In genomic region chr1:74787846-74788245, GRCm38 (mm10) we compare ENCODE assay signal across 9 mouse cellular contexts. TPM values are rescaled to one million over a fixed set of nuclear protein-coding genes. Genes with fewer than 3 reads are reported as not detected.
DNase-seq lines count a peak whose midpoint lies in the region; ATAC-seq and TF ChIP-seq lines count a peak whose summit lies in the region.
"Had no signal": no experiment of that assay in that cellular context is flagged by ENCODE, and none has a peak within 500 bp of the region (broad histone marks: within the 10 kb centered on the region; RNA-seq: fewer than 3 reads in every experiment).

No protein-coding gene starts in this region.

- no peaks in the 10 kb centered on the region for H3K36me3 ChIP-seq in heart, adult 2 months (ENCODE audit: control insufficient read depth, insufficient read depth, low read length)
- no peaks in the 10 kb centered on the region for H3K36me3 ChIP-seq in heart, embryonic 11.5 days (ENCODE audit: control insufficient read depth, insufficient read depth, low read length)
- no peaks in the 10 kb centered on the region for H3K36me3 ChIP-seq in embryonic facial prominence, embryonic 14.5 days (ENCODE audit: control insufficient read depth, insufficient read depth, low read length)
- H3K36me3 ChIP-seq in midbrain, embryonic 11.5 days (ENCODE audit: control insufficient read depth, insufficient read depth, low read length), result no peaks in the 10 kb centered on the region
- H3K36me3 ChIP-seq in small intestine, adult 2 months (ENCODE audit: control insufficient read depth, insufficient read depth, low read length), result no peaks in the 10 kb centered on the region

- no peak overlapping the region for H3K4me3 ChIP-seq in heart, adult 2 months
- no peak overlapping the region for H3K4me3 ChIP-seq in heart, embryonic 11.5 days (ENCODE audit: low read depth, low read length)
- no peak overlapping the region for H3K4me3 ChIP-seq in embryonic facial prominence, embryonic 14.5 days (ENCODE audit: low read depth, low read length)
- no peak overlapping the region for H3K4me3 ChIP-seq in midbrain, embryonic 11.5 days (ENCODE audit: low read depth, low read length)
- no peak overlapping the region for H3K4me3 ChIP-seq in small intestine, adult 2 months (ENCODE audit: low read depth, low read length)

- TF ChIP-seq CTCF in heart, adult 2 months (IDR thresholded peaks at IDR 0.05), result peak; percentile 82
- peak; percentile 73; the same call in 1 of the 2 replicates for TF ChIP-seq CTCF in small intestine, adult 2 months (IDR thresholded peaks at IDR 0.05; ENCODE audit: extremely low read depth, insufficient read length, insufficient replicate concordance, low read depth, low read length)

- no peaks in the 10 kb centered on the region for H3K79me2 ChIP-seq in heart, adult 2 months (replicated peaks; ENCODE audit: control insufficient read depth, insufficient read depth, low read length)

- no peaks in the 10 kb centered on the region; the same call in 1 of the 2 replicates for H3K4me1 ChIP-seq in heart, adult 2 months (ENCODE audit: control insufficient read depth, insufficient read depth, low read length)
- H3K4me1 ChIP-seq in heart, embryonic 11.5 days (ENCODE audit: control insufficient read depth, insufficient read depth, low read length), result peaks cover 12% of the 10 kb centered on the region
- peaks cover 36% of the 10 kb centered on the region for H3K4me1 ChIP-seq in embryonic facial prominence, embryonic 14.5 days (ENCODE audit: control insufficient read depth, insufficient read depth, low read length)
- peaks cover 19% of the 10 kb centered on the region for H3K4me1 ChIP-seq in midbrain, embryonic 11.5 days (ENCODE audit: control insufficient read depth, insufficient read depth, low read length)
- peaks cover 7% of the 10 kb centered on the region for H3K4me1 ChIP-seq in small intestine, adult 2 months (ENCODE audit: control insufficient read depth, insufficient read depth, insufficient read length, low read length)

- ATAC-seq in heart, embryonic 11.5 days (replicated peaks; ENCODE audit: insufficient number of reproducible peaks, low FRiP score, low TSS enrichment), result no peak
- peak; percentile 37; the same call in 1 of the 2 replicates for ATAC-seq in embryonic facial prominence, embryonic 14.5 days (ENCODE audit: low read depth)
- ATAC-seq in hematopoietic stem cell, adult 5-6 weeks (replicated peaks in 1 of 2; ENCODE audit: insufficient read depth in 1 of 2, low FRiP score in 2 of 2, low TSS enrichment in 1 of 2, low read depth in 1 of 2, poor library complexity in 2 of 2, severe bottlenecking in 2 of 2), result peak; percentile 63; a peak in 3 of 4 replicates
- ATAC-seq in midbrain, embryonic 11.5 days (ENCODE audit: low FRiP score), result peak; percentile 33

- intact Hi-C loops in heart, adult 2 months (cut with DNase I), result loop anchor here (1.0 kb wide), 1 partner anchor 19 kb away; no protein-coding TSS in a partner anchor

- peak; percentile 66 to 69 for DNase-seq in heart, adult 2 months
- peak; percentile 74 to 79 for DNase-seq in adrenal gland, postnatal 36 days
- peak; percentile 80 for DNase-seq in embryonic facial prominence, embryonic 14.5 days (ENCODE audit: low spot score)
- DNase-seq in layer of hippocampus, postnatal 10 days (ENCODE audit: low spot score in 2 of 2), result peak; percentile 88 to 89
- peak; percentile 100 for DNase-seq in midbrain, embryonic 11.5 days (ENCODE audit: low spot score, missing footprints)

- H3K9me3 ChIP-seq in heart, embryonic 11.5 days (replicated peaks; ENCODE audit: control insufficient read depth, low read length), result peaks cover 4% of the 10 kb centered on the region; the same call in 1 of the 2 replicates
- no peaks in the 10 kb centered on the region for H3K9me3 ChIP-seq in embryonic facial prominence, embryonic 14.5 days (ENCODE audit: control insufficient read depth, low read length)
- no peaks in the 10 kb centered on the region for H3K9me3 ChIP-seq in midbrain, embryonic 11.5 days (ENCODE audit: control insufficient read depth, low read length)

- no peak for TF ChIP-seq EP300 in heart, adult 2 months (IDR thresholded peaks at IDR 0.05; ENCODE audit: insufficient read depth, low read depth, low read length)

- no peak overlapping the region for H3K9ac ChIP-seq in heart, adult 2 months (ENCODE audit: low read depth, low read length)
- no peak overlapping the region for H3K9ac ChIP-seq in heart, embryonic 11.5 days (ENCODE audit: low read depth, low read length)
- H3K9ac ChIP-seq in embryonic facial prominence, embryonic 14.5 days (ENCODE audit: low read depth, low read length), result no peak overlapping the region
- H3K9ac ChIP-seq in midbrain, embryonic 11.5 days (ENCODE audit: low read length), result no peak overlapping the region

- WGBS in heart, adult 2 months, result 6% methylated on average over 7 of the region's 7 CpGs
- WGBS in heart, embryonic 11.5 days (ENCODE audit: insufficient replicate concordance), result 5% methylated on average over 7 of the region's 7 CpGs
- 5% methylated on average over 7 of the region's 7 CpGs for WGBS in embryonic facial prominence, embryonic 14.5 days
- WGBS in midbrain, embryonic 11.5 days, result 5% methylated on average over 7 of the region's 7 CpGs
- 6% methylated on average over 7 of the region's 7 CpGs for WGBS in small intestine, adult 2 months

- H3K27me3 ChIP-seq in heart, adult 2 months (ENCODE audit: control insufficient read depth, insufficient read depth, low read length), result peaks cover 17% of the 10 kb centered on the region
- peaks cover 98% of the 10 kb centered on the region for H3K27me3 ChIP-seq in heart, embryonic 11.5 days (ENCODE audit: control insufficient read depth, insufficient read depth, low read length)
- peaks cover 90% of the 10 kb centered on the region for H3K27me3 ChIP-seq in embryonic facial prominence, embryonic 14.5 days (replicated peaks; ENCODE audit: control insufficient read depth, insufficient read depth, low read length)
- peaks cover 93% of the 10 kb centered on the region for H3K27me3 ChIP-seq in midbrain, embryonic 11.5 days (ENCODE audit: control insufficient read depth, insufficient read depth, low read length)
- peaks cover 52% of the 10 kb centered on the region for H3K27me3 ChIP-seq in small intestine, adult 2 months (ENCODE audit: control insufficient read depth, insufficient read depth, low read length)

- no peak overlapping the region for H3K27ac ChIP-seq in heart, adult 2 months
- no peak overlapping the region for H3K27ac ChIP-seq in heart, embryonic 11.5 days (ENCODE audit: low read depth, low read length)
- no peak overlapping the region for H3K27ac ChIP-seq in embryonic facial prominence, embryonic 14.5 days (replicated peaks; ENCODE audit: low read depth, low read length)
- H3K27ac ChIP-seq in midbrain, embryonic 11.5 days (ENCODE audit: low read depth, low read length), result no peak overlapping the region
- no peak overlapping the region for H3K27ac ChIP-seq in small intestine, adult 2 months (ENCODE audit: insufficient read depth, low read depth, low read length)
- H3K27ac ChIP-seq: macrophage had no signal

- TF ChIP-seq POLR2A in heart, adult 2 months (IDR thresholded peaks at IDR 0.05; ENCODE audit: insufficient read depth, low read depth, low read length), result no peak
- no peak for TF ChIP-seq POLR2A in small intestine, adult 2 months (IDR thresholded peaks at IDR 0.05; ENCODE audit: low read depth, low read length)

- H3K4me2 ChIP-seq in heart, embryonic 11.5 days, result no peak overlapping the region
- no peak overlapping the region for H3K4me2 ChIP-seq in embryonic facial prominence, embryonic 14.5 days (ENCODE audit: low read depth, low read length)
- H3K4me2 ChIP-seq in midbrain, embryonic 11.5 days, result no peak overlapping the region

RNA-seq across cellular contexts. Expression of gene Wnt10a, which starts 3.5 kb away (rescaled TPM):
- total RNA-seq in heart, adult 2 months (2021), result not detected
- polyA plus RNA-seq in heart, adult 2 months (2012; rRNA removed), result not detected in 2 replicates
- polyA plus RNA-seq in heart, embryonic 11.5 days (2014; fragmentation: Nextera tagmentation; extraction: Ambion mirVana), result not detected in 2 replicates
- under 1 TPM; 0.36 to 0.43 TPM for total RNA-seq in adrenal gland, postnatal 36 days (2021)
- 6.1 and 6.7 TPM in 2 replicates for polyA plus RNA-seq in embryonic facial prominence, embryonic 14.5 days (2014; fragmentation: Nextera tagmentation; extraction: Ambion mirVana)
- total RNA-seq in hematopoietic stem cell, adult 5-6 weeks (2017), result not detected in 2 replicates
- total RNA-seq in layer of hippocampus, postnatal 10 days (2021), result 1 to 10 TPM; 1.1 to 1.2 TPM
- 1.4 and 2.3 TPM in 2 replicates for polyA plus RNA-seq in midbrain, embryonic 11.5 days (2014; fragmentation: Nextera tagmentation; extraction: Ambion mirVana)
- 0.14 and 0.57 TPM in 2 replicates for polyA plus RNA-seq in small intestine, adult 2 months (2012; rRNA removed)
- polyA plus RNA-seq: macrophage had no signal

RNA-seq across cellular contexts. Expression of gene Wnt6, which starts 16.2 kb away (rescaled TPM):
- total RNA-seq in heart, adult 2 months (2021), result under 1 TPM; 0.32 to 0.70 TPM
- polyA plus RNA-seq in heart, adult 2 months (2012; rRNA removed), result 0.38 and 0.39 TPM in 2 replicates
- 0.46 and 0.68 TPM in 2 replicates for polyA plus RNA-seq in heart, embryonic 11.5 days (2014; fragmentation: Nextera tagmentation; extraction: Ambion mirVana)
- total RNA-seq in adrenal gland, postnatal 36 days (2021), result 1 to 10 TPM; 3.9 to 4.3 TPM
- polyA plus RNA-seq in embryonic facial prominence, embryonic 14.5 days (2014; fragmentation: Nextera tagmentation; extraction: Ambion mirVana), result 16.1 and 23.1 TPM in 2 replicates
- not detected in 2 replicates for total RNA-seq in hematopoietic stem cell, adult 5-6 weeks (2017)
- total RNA-seq in layer of hippocampus, postnatal 10 days (2021), result 1 to 10 TPM in 1 of 2 experiments, under 1 TPM in 1; 0.75 to 1.3 TPM
- polyA plus RNA-seq in midbrain, embryonic 11.5 days (2014; fragmentation: Nextera tagmentation; extraction: Ambion mirVana), result 3.3 and 3.4 TPM in 2 replicates
- polyA plus RNA-seq in small intestine, adult 2 months (2012; rRNA removed), result 2.0 and 6.0 TPM in 2 replicates
- polyA plus RNA-seq: macrophage had no signal

RNA-seq across cellular contexts. Expression of gene Prkag3, which starts 38.8 kb away (rescaled TPM):
- total RNA-seq in heart, adult 2 months (2021), result 1 to 10 TPM; 1.1 to 1.3 TPM
- polyA plus RNA-seq in heart, adult 2 months (2012; rRNA removed), result 2.1 and 3.0 TPM in 2 replicates
- polyA plus RNA-seq in heart, embryonic 11.5 days (2014; fragmentation: Nextera tagmentation; extraction: Ambion mirVana), result 5.5 and 5.7 TPM in 2 replicates
- total RNA-seq in adrenal gland, postnatal 36 days (2021), result under 1 TPM in 1 of 2 experiments, not detected in 1; 0.23 TPM
- 4.5 and 6.4 TPM in 2 replicates for polyA plus RNA-seq in embryonic facial prominence, embryonic 14.5 days (2014; fragmentation: Nextera tagmentation; extraction: Ambion mirVana)
- total RNA-seq in hematopoietic stem cell, adult 5-6 weeks (2017), result not detected in 2 replicates
- not detected for total RNA-seq in layer of hippocampus, postnatal 10 days (2021)
- not detected in 2 replicates for polyA plus RNA-seq in midbrain, embryonic 11.5 days (2014; fragmentation: Nextera tagmentation; extraction: Ambion mirVana)
- polyA plus RNA-seq in small intestine, adult 2 months (2012; rRNA removed), result 1.5 TPM in 1 of 2 replicates, not detected in the other
- polyA plus RNA-seq: macrophage had no signal
